Mouse (Mus musculus) spleen, postnatal 36 days (tissue): Measurements from ENCODE around the gene Pnkd.
"Not testable (repeated sequence)": the region's sequence is repeated elsewhere in the genome, so short reads cannot be mapped to it uniquely, and the experiment has no call there.

Experiments used
- DNase-seq, 2 experiments: peaks; one replicate each; pipeline ENCODE4 v3.0.0; 2022; ENCODE audit warnings: low spot score in 2 of 2, mixed read lengths in 1 of 2

The Pnkd gene

GRCm38 (mm10) chr1:74278538-74278937 lies 6.2 kb upstream of the Pnkd start, which contains the start of gene Gpbar1:
Gene Gpbar1 (plus strand): TSS chr1:74278550.
- DNase-seq, result no peak

DNA sequence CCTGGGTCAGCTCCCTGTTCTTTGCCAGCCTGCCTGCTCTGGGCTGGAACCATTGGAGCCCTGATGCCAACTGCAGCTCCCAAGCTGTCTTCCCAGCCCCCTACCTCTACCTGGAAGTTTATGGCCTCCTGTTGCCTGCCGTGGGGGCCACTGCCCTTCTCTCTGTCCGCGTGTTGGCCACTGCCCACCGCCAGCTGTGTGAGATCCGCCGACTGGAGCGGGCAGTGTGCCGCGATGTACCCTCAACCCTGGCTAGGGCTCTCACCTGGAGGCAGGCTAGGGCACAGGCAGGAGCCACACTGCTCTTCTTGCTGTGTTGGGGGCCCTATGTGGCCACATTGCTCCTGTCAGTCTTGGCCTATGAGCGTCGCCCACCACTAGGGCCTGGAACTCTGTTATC lies 5.7 kb upstream of the Pnkd start:
- no peak for DNase-seq

DNA sequence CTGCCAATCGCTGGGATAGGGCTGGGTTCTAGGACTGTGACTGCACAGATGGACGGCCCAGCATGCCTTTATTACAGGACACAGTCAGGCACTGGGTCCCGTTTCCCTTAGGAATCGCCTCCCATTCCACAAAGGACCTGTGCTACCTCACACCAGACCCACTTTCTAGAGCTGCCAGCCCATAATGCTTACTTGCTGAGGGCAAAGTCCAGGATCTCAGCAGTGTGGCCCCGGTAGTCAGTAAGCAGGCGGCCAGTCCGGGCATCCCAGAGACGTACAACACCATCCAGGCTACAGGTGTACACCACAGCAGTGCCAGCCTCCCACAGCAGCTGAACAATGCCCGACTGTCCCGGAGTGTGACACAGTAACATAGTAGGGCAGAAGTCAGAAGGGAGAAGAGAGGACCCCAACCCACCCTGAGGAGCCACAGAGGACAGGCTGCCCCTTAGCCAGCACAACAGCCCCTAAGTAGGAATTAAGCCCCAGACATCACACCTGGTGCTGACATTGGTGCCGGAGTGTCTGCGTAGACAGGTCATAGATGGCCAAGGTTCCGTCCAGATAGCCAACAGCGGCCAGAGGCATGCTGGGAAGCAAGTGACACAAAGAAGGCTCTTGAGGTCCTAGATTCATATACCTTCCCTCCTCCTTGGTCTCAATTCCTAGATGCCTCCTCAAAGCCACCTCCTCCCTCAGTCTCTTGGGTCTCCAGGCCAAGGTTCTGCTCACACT lies 4.0 kb upstream of the Pnkd start:
- no peak for DNase-seq

DNA sequence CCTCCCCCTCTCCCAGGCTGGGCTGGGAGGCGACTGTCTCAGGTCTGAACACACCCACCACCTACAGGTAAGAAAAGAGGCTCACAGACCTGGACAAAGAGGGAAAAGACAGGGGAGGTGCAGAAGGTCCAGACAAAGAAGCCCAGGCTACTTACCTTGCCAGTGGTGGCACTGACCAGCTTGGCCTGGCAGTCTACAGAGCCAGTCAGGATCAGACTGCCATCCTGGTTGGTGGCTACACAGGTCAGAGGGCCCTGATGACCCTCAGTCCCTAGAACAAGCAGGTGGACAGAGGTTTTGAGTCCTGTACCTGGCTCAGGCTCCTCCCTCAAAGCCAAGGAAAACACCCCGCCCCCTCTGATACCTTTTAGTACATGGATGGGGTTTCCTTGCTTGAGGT lies 3.4 kb upstream of the Pnkd start:
- no peak for DNase-seq

DNA sequence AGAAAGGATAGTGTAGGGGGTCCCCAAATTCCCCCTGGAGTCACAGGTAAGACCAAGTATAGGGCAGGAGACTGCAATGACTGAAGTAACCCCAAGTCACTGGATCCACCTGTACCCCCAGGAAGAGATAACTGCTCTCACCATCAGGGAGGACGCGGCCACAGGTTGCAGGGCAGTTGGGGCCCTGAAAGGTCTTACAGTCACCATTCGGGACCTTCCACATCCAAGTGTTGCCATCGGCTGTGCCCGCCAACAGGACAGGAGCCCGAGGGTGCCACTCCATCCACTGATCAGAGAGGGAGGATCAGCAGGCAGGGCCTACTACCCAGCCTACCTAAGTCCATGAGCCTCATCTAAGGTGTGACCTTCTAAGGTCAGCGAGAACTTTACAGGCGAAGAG lies 2.8 kb upstream of the Pnkd start:
- DNase-seq, result no peak

- DNase-seq, result no peak
Observed at GRCm38 (mm10) chr1:74282896-74283625, 1.7 kb upstream of the Pnkd start.

DNA sequence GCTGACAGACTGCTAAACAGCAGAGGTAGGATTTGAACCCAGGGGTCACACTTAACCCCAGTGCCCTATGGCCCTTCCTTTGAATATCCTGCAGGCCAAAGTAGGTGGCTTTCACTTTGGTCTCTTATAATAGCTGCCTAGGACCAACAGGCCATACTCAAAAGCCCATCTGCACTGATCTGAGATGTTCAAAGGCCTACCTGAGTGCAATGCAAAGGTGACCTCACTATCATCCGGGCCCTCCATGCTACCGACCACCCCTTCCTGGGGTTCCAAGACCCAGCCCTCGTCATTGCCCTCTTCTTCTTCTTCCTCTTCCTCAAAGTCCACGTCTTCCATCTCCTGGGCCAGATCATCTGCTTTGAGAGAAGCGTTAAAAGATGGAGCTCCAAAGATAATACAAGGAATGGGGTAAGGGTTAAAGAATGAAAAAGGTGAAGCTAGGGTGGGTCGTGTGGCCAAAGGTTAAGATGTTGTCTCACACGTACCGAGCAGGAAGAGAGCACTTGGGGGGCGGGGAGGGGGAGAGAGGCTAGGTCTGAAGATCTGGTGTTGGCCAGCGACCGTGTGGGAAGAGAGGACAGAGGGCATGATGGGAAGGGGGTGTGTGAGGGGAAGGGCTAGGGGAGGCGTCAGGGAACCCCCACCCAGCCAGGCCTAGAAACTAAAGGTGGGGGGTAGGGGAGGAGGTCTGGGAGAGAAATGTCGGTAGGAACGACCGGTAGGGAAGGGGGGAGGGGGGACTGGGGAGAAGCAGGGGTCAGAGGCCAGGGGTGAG lies 855 bp upstream of the Pnkd start:
- peak; percentile 59 to 64 for DNase-seq

GRCm38 (mm10) chr1:74285212-74286010 lies 681 bp downstream of the Pnkd start:
- no peak for DNase-seq

DNA sequence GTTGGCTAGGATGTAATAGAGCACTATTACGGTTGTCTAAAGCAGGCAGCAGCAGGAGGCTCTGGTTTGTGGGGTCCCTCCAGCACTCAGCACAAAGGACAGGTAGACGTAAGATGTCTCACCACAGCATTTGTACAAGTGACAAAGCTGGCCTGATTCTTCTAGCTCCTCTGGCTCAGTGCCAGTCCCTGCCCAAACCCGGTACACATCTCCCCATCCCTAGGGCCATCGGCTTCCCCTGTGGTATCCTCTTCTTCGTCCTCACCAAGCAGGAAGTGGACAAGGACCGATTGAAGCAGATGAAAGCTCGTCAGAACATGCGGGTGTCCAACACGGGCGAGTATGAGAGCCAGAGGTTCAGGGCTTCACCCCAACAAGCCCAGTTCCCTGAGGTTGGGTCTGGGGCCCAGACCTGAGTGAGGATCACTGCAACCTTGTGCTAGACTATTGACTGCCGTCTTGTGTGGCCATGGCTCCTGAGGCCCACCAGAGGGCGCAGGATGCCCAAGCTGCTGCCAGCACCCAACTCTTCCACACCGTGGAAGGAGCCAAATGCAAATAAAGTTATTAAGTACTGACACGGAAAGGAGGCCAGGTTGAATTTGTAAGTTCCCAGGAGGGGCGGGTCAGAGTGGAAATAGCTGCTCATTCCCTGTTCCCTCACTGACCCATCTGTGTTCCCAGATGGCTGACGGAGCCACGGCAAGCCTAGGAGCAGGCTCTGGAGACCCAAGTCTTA lies 2.3 kb downstream of the Pnkd start:
- not testable (repeated sequence) for DNase-seq

- DNase-seq, result no peak
Observed at GRCm38 (mm10) chr1:74288327-74288726, 3.6 kb downstream of the Pnkd start.

DNA sequence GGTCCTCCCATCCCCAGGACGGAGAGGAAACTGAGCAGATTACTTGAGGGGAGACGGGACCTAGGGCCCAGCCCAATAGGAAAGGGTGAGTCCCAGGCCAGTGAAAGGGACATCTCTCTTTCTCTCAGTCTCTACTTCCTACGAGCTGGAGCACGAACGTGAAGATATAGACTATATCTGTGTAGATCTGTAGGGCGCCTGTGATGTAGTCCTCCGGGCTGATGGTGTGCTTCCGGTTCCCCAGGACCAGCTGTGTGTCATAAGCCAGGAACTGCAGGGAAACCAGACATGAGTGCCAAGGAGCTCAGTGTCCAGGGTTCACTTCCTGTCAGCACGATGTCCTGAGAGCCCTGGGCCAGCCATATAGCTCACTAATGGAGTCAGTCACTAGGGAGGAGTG lies 4.5 kb downstream of the Pnkd start:
- no peak for DNase-seq

- DNase-seq, result no peak
Observed at GRCm38 (mm10) chr1:74289740-74290139, 5.0 kb downstream of the Pnkd start.

DNA sequence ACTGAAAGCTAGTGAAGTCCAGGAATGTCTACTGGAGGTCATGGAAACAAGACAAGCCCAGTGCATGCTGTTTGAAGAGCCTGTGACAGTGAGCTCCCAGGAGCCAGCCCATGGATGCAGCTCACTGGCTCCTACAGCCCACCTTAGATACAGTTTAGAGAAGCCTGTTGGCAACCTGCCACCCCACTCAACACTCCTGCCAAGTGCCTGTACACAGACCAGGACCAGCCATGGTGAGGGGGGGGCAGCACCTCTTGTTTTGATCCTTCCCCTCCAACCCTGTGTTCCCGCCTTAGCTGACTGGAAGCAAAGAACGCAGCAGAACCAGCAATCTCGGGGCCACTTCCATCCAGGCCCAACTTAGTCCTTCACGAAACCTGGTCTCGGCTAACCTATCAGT lies 5.4 kb downstream of the Pnkd start:
- no peak for DNase-seq

- DNase-seq, result no peak
Observed at GRCm38 (mm10) chr1:74292331-74293020, 7.7 kb downstream of the Pnkd start.

GRCm38 (mm10) chr1:74293306-74293960 lies 8.7 kb downstream of the Pnkd start:
- DNase-seq, result no peak

DNA sequence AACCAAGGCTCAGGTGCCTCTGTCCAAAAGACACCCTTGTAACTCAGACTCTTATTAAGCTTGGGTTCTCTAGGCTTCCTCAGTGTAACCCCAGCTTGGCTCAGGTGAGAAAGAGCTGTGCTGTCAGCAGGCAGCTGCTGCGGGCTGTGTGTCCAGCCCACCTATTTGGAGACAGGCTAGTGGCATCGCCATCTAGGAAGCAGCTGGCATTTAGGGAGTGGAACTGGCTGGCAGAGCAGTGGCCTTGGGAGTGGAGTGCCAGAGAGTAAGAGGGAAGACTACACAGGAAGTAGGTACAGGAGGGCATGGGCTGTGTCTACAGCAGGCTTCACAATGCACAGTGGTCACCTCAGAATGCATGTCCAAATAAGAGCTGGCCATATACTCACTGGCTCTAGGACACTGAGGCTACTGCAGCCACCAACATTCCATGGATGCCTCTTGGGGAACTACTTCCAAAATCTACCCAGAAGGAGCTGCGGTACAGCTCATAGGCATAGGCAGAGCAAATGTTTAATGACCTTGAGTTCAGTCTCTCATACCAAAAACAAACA lies 9.4 kb downstream of the Pnkd start:
- DNase-seq, result no peak

DNA sequence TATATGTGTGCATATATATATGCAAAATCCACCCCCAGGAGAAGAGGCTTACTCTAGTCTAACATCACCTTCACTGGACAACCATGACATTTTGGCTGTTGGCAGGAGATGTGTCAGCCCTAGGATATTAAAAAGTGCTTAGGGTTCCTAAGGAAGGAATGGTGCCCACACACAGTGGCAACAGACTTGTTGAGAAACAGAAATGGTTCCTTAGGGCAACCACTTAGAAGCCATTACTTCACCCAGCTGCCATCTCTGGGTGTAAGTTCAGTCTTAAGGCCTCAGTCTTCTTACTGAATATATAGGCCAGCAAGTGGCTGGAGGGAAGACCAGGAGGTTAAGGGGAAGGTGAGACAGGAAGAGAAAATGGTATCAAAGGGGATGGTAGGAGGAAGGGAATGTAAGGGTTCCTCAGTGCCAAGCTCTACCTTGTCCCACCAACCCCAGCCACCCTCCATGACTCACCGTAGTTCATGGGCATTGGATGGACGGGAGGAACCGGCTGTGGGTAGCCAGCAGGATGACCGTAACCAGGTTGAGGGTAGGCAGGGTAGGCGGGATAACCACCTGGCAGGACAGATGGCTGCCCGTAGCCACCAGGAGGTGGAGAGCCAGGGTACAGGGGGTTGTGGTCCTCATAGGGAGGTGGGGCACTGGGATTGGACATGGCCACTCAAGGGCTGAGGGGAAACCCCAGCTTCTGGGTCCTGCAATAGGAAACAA lies 10.2 kb downstream of the Pnkd start:
- DNase-seq, result no peak

- DNase-seq, result peak; percentile 53 to 64
Observed at GRCm38 (mm10) chr1:74295456-74296171, 10.9 kb downstream of the Pnkd start.
